ENCODE assay signal across 10 mouse cellular contexts in the genomic region with DNA sequence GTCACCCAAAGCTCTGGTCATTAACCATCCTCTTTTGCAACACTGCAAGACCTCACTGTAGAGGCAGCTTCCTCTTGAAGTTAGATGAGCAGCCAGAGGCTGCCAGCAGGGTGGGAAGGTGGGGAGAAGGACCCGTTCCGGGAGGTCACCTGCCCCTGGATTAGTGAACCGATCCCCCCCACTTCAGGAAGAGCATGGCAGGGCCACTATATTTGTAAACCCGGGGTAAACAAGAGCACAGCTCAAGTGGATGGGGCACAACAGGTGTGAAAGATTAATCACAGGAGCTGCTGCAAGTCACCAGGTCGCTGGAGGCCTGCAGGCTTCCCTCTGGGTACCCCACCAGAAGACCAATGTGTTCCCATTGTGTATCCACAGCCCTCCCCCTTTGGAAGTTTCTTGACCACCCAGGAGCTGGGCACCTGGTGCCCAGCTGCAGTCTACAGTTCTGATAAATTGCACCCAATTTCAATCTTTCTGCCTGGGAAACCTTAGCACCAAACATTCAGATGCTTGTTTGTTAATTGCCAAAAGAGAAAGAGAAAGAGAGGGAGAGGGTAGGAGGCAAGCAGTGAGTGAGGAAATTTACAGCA. TPM values are rescaled to one million over a fixed set of nuclear protein-coding genes. Genes with fewer than 3 reads are reported as not detected.
A peak's percentile ranks its signal among the peaks of the same experiment; 100 is the strongest.
DNase-seq lines count a peak whose midpoint lies in the region; ATAC-seq and TF ChIP-seq lines count a peak whose summit lies in the region.
"Had no signal": no experiment of that assay in that cellular context is flagged by ENCODE, and none has a peak within 500 bp of the region (broad histone marks: within the 10 kb centered on the region; RNA-seq: fewer than 3 reads in every experiment).

No protein-coding gene starts in this region.

- no peak overlapping the region for H3K27ac ChIP-seq in cortical plate, adult 2 months (ENCODE audit: insufficient read depth, low read length)
- no peak overlapping the region for H3K27ac ChIP-seq in embryonic facial prominence, embryonic 11.5 days (replicated peaks; ENCODE audit: low read depth, low read length)
- peak overlapping the region; percentile 80 for H3K27ac ChIP-seq in hindbrain, embryonic 14.5 days
- H3K27ac ChIP-seq in midbrain, embryonic 15.5 days, result peak overlapping the region; percentile 90

- WGBS in embryonic facial prominence, embryonic 11.5 days, result 33% methylated on average over 5 of the region's 5 CpGs
- 56% methylated on average over 5 of the region's 5 CpGs for WGBS in hindbrain, embryonic 14.5 days
- WGBS in midbrain, embryonic 15.5 days, result 32% methylated on average over 5 of the region's 5 CpGs

- peaks cover 6% of the 10 kb centered on the region; the same call in 1 of the 2 replicates for H3K27me3 ChIP-seq in embryonic facial prominence, embryonic 11.5 days (ENCODE audit: control insufficient read depth, insufficient read depth, low read length)
- H3K27me3 ChIP-seq in hindbrain, embryonic 14.5 days (ENCODE audit: control insufficient read depth, insufficient read depth, low read length), result no peaks in the 10 kb centered on the region; the same call in 1 of the 2 replicates
- peaks cover 7% of the 10 kb centered on the region for H3K27me3 ChIP-seq in midbrain, embryonic 15.5 days (replicated peaks)

- no peak for TF ChIP-seq POLR2A in cortical plate, adult 2 months (IDR thresholded peaks at IDR 0.05; ENCODE audit: extremely low read depth, insufficient read depth, low read length)

- H3K4me2 ChIP-seq in embryonic facial prominence, embryonic 11.5 days (ENCODE audit: low read depth, low read length), result peak overlapping the region; percentile 97; the same call in 1 of the 2 replicates
- H3K4me2 ChIP-seq in hindbrain, embryonic 14.5 days (replicated peaks), result peak overlapping the region; percentile 95
- H3K4me2 ChIP-seq in midbrain, embryonic 15.5 days, result peak overlapping the region; percentile 83

- no peak for ATAC-seq in embryonic facial prominence, embryonic 11.5 days (replicated peaks; ENCODE audit: insufficient number of reproducible peaks, low FRiP score, low TSS enrichment, low read depth)
- no peak for ATAC-seq in hindbrain, embryonic 14.5 days (ENCODE audit: low FRiP score)
- ATAC-seq in midbrain, embryonic 15.5 days (replicated peaks), result no peak

- no peaks in the 10 kb centered on the region for H3K36me3 ChIP-seq in embryonic facial prominence, embryonic 11.5 days (replicated peaks; ENCODE audit: control insufficient read depth, insufficient read depth, low read depth, low read length)
- no peaks in the 10 kb centered on the region for H3K36me3 ChIP-seq in hindbrain, embryonic 14.5 days (replicated peaks; ENCODE audit: control insufficient read depth, insufficient read depth)
- H3K36me3 ChIP-seq in midbrain, embryonic 15.5 days (replicated peaks), result no peaks in the 10 kb centered on the region

- H3K9ac ChIP-seq in embryonic facial prominence, embryonic 11.5 days (replicated peaks; ENCODE audit: low read length), result no peak overlapping the region
- H3K9ac ChIP-seq in hindbrain, embryonic 14.5 days, result peak overlapping the region; percentile 94
- peak overlapping the region; percentile 81; the same call in 1 of the 2 replicates for H3K9ac ChIP-seq in midbrain, embryonic 15.5 days

- peaks cover 2% of the 10 kb centered on the region; the same call in 1 of the 2 replicates for H3K4me1 ChIP-seq in cortical plate, adult 2 months (ENCODE audit: control insufficient read depth, insufficient read depth, low read length)
- no peaks in the 10 kb centered on the region for H3K4me1 ChIP-seq in embryonic facial prominence, embryonic 11.5 days (ENCODE audit: control insufficient read depth, insufficient read depth, low read length)
- peaks cover 11% of the 10 kb centered on the region; the same call in 1 of the 2 replicates for H3K4me1 ChIP-seq in hindbrain, embryonic 14.5 days (replicated peaks; ENCODE audit: control insufficient read depth, insufficient read depth, low read length)
- peaks cover 18% of the 10 kb centered on the region for H3K4me1 ChIP-seq in midbrain, embryonic 15.5 days

- H3K4me3 ChIP-seq in cortical plate, adult 2 months (ENCODE audit: insufficient read depth, low read length), result peak overlapping the region; percentile 60; the same call in 1 of the 2 replicates
- H3K4me3 ChIP-seq in embryonic facial prominence, embryonic 11.5 days (ENCODE audit: low read depth, low read length), result no peak overlapping the region
- peak overlapping the region; percentile 82 for H3K4me3 ChIP-seq in hindbrain, embryonic 14.5 days (replicated peaks; ENCODE audit: low read length)
- peak overlapping the region; percentile 62 for H3K4me3 ChIP-seq in midbrain, embryonic 15.5 days

- no peak for DNase-seq in embryonic facial prominence, embryonic 11.5 days (ENCODE audit: low spot score)
- DNase-seq in hindbrain, embryonic 14.5 days (ENCODE audit: low spot score), result no peak
- DNase-seq in thymus, postnatal 14 days, result no peak
- DNase-seq in ovary, postnatal 14 days (ENCODE audit: low spot score), result no peak
- no peak for DNase-seq in left cerebral cortex, postnatal 4 days
- DNase-seq: kidney, adult 8-10 months had no signal

- no peaks in the 10 kb centered on the region for H3K9me3 ChIP-seq in embryonic facial prominence, embryonic 11.5 days (replicated peaks; ENCODE audit: control insufficient read depth, low read length)
- H3K9me3 ChIP-seq in hindbrain, embryonic 14.5 days (ENCODE audit: control insufficient read depth, low read length), result no peaks in the 10 kb centered on the region
- H3K9me3 ChIP-seq in midbrain, embryonic 15.5 days, result no peaks in the 10 kb centered on the region

- no peak for TF ChIP-seq CTCF in cortical plate, adult 2 months (IDR thresholded peaks at IDR 0.05; ENCODE audit: extremely low read depth, insufficient read depth, low read length)

- intact Hi-C loops in left cerebral cortex, postnatal 4 days (cut with DNase I), result no loop called here

RNA-seq across cellular contexts. Expression of gene Slc8a3, which starts 1.8 kb away (rescaled TPM):
- polyA plus RNA-seq in cortical plate, adult 2 months (2012; rRNA removed), result 9.3 and 9.8 TPM in 2 replicates
- polyA plus RNA-seq in embryonic facial prominence, embryonic 11.5 days (2014; fragmentation: Nextera tagmentation; extraction: Ambion mirVana), result 0.58 and 0.79 TPM in 2 replicates
- polyA plus RNA-seq in hindbrain, embryonic 14.5 days (2014; fragmentation: Nextera tagmentation; extraction: Ambion mirVana), result 12.1 and 13.9 TPM in 2 replicates
- polyA plus RNA-seq in midbrain, embryonic 15.5 days (2015; fragmentation: Nextera tagmentation; extraction: Ambion mirVana), result 9.5 and 9.6 TPM in 2 replicates
- total RNA-seq in left cerebral cortex, postnatal 4 days (2021), result 10 to 100 TPM; 28.8 to 35.6 TPM
- total RNA-seq: common myeloid progenitor, adult 5-6 weeks; granulocyte monocyte progenitor cell, adult 5-6 weeks had no signal

RNA-seq across cellular contexts. Expression of gene Gm4787, which starts 48.1 kb away (rescaled TPM):
- polyA plus RNA-seq in cortical plate, adult 2 months (2012; rRNA removed), result 2.1 and 2.2 TPM in 2 replicates
- 0.24 and 0.26 TPM in 2 replicates for polyA plus RNA-seq in embryonic facial prominence, embryonic 11.5 days (2014; fragmentation: Nextera tagmentation; extraction: Ambion mirVana)
- 0.37 and 0.58 TPM in 2 replicates for polyA plus RNA-seq in hindbrain, embryonic 14.5 days (2014; fragmentation: Nextera tagmentation; extraction: Ambion mirVana)
- 0.15 and 0.19 TPM in 2 replicates for polyA plus RNA-seq in midbrain, embryonic 15.5 days (2015; fragmentation: Nextera tagmentation; extraction: Ambion mirVana)
- 1 to 10 TPM; 1.9 to 2.2 TPM for total RNA-seq in left cerebral cortex, postnatal 4 days (2021)

Comparison
In these comparisons a context has a peak if more than half of its experiments do, and no peak if none do; other contexts are left out.
1. H3K27ac ChIP-seq: peak in hindbrain, embryonic 14.5 days (single experiment) and midbrain, embryonic 15.5 days (single experiment); none in cortical plate, adult 2 months (single experiment) and embryonic facial prominence, embryonic 11.5 days (single experiment).
2. Peak in every context shown above with its lines, with median percentiles within 50 percentile points of each other: H3K4me2 ChIP-seq.